ENCODE assay signal across 24 mouse cellular contexts in genomic region chr3:123583016-123583664, GRCm38 (mm10).
A peak's percentile ranks its signal among the peaks of the same experiment; 100 is the strongest.
DNase-seq lines count a peak whose midpoint lies in the region; ATAC-seq and TF ChIP-seq lines count a peak whose summit lies in the region.
"Had no signal": no experiment of that assay in that cellular context is flagged by ENCODE, and none has a peak within 500 bp of the region (broad histone marks: within the 10 kb centered on the region; RNA-seq: fewer than 3 reads in every experiment).

No protein-coding gene starts in this region.

- no peak overlapping the region for H3K4me2 ChIP-seq in heart, embryonic 12.5 days
- H3K4me2 ChIP-seq in liver, embryonic 12.5 days = no peak overlapping the region
- H3K4me2 ChIP-seq in liver, embryonic 16.5 days (ENCODE audit: low read depth, low read length) = no peak overlapping the region
- no peak overlapping the region for H3K4me2 ChIP-seq in midbrain, embryonic 15.5 days
- no peak overlapping the region for H3K4me2 ChIP-seq in hindbrain, postnatal 0 days (ENCODE audit: low read depth, low read length)
- H3K4me2 ChIP-seq: embryonic facial prominence, embryonic 15.5 days; heart, embryonic 13.5 days; hindbrain, embryonic 12.5 days had no signal

- H3K9ac ChIP-seq in heart, embryonic 12.5 days = no peak overlapping the region
- H3K9ac ChIP-seq in liver, embryonic 12.5 days = no peak overlapping the region
- H3K9ac ChIP-seq in liver, embryonic 16.5 days (ENCODE audit: low read depth, low read length) = no peak overlapping the region
- no peak overlapping the region for H3K9ac ChIP-seq in midbrain, embryonic 15.5 days
- no peak overlapping the region for H3K9ac ChIP-seq in hindbrain, postnatal 0 days (replicated peaks; ENCODE audit: low read length)
- H3K9ac ChIP-seq: embryonic facial prominence, embryonic 15.5 days; forebrain, postnatal 0 days; heart, embryonic 13.5 days; hindbrain, embryonic 12.5 days had no signal

- TF ChIP-seq CTCF in hindbrain, postnatal 0 days (IDR thresholded peaks at IDR 0.05; ENCODE audit: low read depth) = no peak

- no peak for DNase-seq in heart, postnatal 14 days
- no peak for DNase-seq in adrenal gland, postnatal 14 days
- no peak for DNase-seq in hindbrain, postnatal 0 days (ENCODE audit: low spot score)
- DNase-seq: adrenal gland, postnatal 25 days; B cell, adult 2 months; cerebellum, adult 2 months; cerebellum, postnatal 10 days; embryo, embryonic 11 days; forebrain, postnatal 0 days; gastrocnemius, adult 2 months; gastrocnemius, postnatal 25 days; heart, postnatal 4 days had no signal

- ATAC-seq in heart, embryonic 12.5 days (ENCODE audit: insufficient number of reproducible peaks, low FRiP score) = peak; percentile 33; the same call in 1 of the 2 replicates
- peak; percentile 92 for ATAC-seq in liver, embryonic 12.5 days
- peak; percentile 88 for ATAC-seq in liver, embryonic 16.5 days (ENCODE audit: low read depth)
- ATAC-seq in megakaryocyte-erythroid progenitor cell, adult 5-6 weeks (replicated peaks; ENCODE audit: low FRiP score, low TSS enrichment, poor library complexity, severe bottlenecking) = peak; percentile 96
- ATAC-seq in midbrain, embryonic 15.5 days (replicated peaks) = no peak
- no peak for ATAC-seq in hindbrain, postnatal 0 days
- ATAC-seq: activated CD4-positive, CD25-positive, alpha-beta regulatory T cell, adult 4 months; forebrain, postnatal 0 days; hindbrain, embryonic 16.5 days; Patski had no signal

- WGBS in heart, embryonic 12.5 days = 55% methylated on average over 5 of the region's 5 CpGs
- 57% methylated on average over 5 of the region's 5 CpGs for WGBS in liver, embryonic 12.5 days (ENCODE audit: insufficient replicate concordance)
- WGBS in liver, embryonic 16.5 days (ENCODE audit: insufficient replicate concordance) = 51% methylated on average over 5 of the region's 5 CpGs
- 87% methylated on average over 5 of the region's 5 CpGs for WGBS in midbrain, embryonic 15.5 days
- 81% methylated on average over 5 of the region's 5 CpGs for WGBS in hindbrain, postnatal 0 days

- H3K36me3 ChIP-seq in heart, embryonic 12.5 days = no peaks in the 10 kb centered on the region
- H3K36me3 ChIP-seq in liver, embryonic 12.5 days = no peaks in the 10 kb centered on the region
- no peaks in the 10 kb centered on the region for H3K36me3 ChIP-seq in liver, embryonic 16.5 days (ENCODE audit: control insufficient read depth, insufficient read depth)
- H3K36me3 ChIP-seq in midbrain, embryonic 15.5 days (replicated peaks) = no peaks in the 10 kb centered on the region
- no peaks in the 10 kb centered on the region for H3K36me3 ChIP-seq in hindbrain, postnatal 0 days (ENCODE audit: insufficient read depth, low read length)
- H3K36me3 ChIP-seq: embryonic facial prominence, embryonic 15.5 days; heart, embryonic 13.5 days; hindbrain, embryonic 12.5 days had no signal

- H3K4me3 ChIP-seq in heart, embryonic 12.5 days = no peak overlapping the region
- H3K4me3 ChIP-seq in liver, embryonic 12.5 days = no peak overlapping the region
- no peak overlapping the region for H3K4me3 ChIP-seq in liver, embryonic 16.5 days (ENCODE audit: low read depth, low read length)
- H3K4me3 ChIP-seq in midbrain, embryonic 15.5 days = no peak overlapping the region
- no peak overlapping the region for H3K4me3 ChIP-seq in hindbrain, postnatal 0 days (ENCODE audit: low read length)
- H3K4me3 ChIP-seq: embryonic facial prominence, embryonic 15.5 days; erythroblast, embryonic 14.5 days; gastrocnemius, adult 2 months; heart, embryonic 13.5 days; hindbrain, embryonic 12.5 days had no signal

- no peak overlapping the region for H3K27ac ChIP-seq in heart, embryonic 12.5 days (ENCODE audit: poor library complexity, severe bottlenecking)
- H3K27ac ChIP-seq in liver, embryonic 12.5 days = peak overlapping the region; percentile 48; the same call in 1 of the 2 replicates
- no peak overlapping the region for H3K27ac ChIP-seq in liver, embryonic 16.5 days (ENCODE audit: low read length)
- H3K27ac ChIP-seq in midbrain, embryonic 15.5 days = no peak overlapping the region
- no peak overlapping the region for H3K27ac ChIP-seq in hindbrain, postnatal 0 days
- H3K27ac ChIP-seq: embryonic facial prominence, embryonic 15.5 days; gastrocnemius, adult 2 months; heart, embryonic 13.5 days; hindbrain, embryonic 12.5 days had no signal

- intact Hi-C loops in heart, postnatal 14 days (cut with DNase I) = no loop called here

- H3K9me3 ChIP-seq in heart, embryonic 12.5 days (replicated peaks) = no peaks in the 10 kb centered on the region
- H3K9me3 ChIP-seq in liver, embryonic 12.5 days (replicated peaks) = no peaks in the 10 kb centered on the region
- H3K9me3 ChIP-seq in liver, embryonic 16.5 days (replicated peaks; ENCODE audit: control insufficient read depth, low read length) = no peaks in the 10 kb centered on the region
- H3K9me3 ChIP-seq in midbrain, embryonic 15.5 days = no peaks in the 10 kb centered on the region
- H3K9me3 ChIP-seq in hindbrain, postnatal 0 days (ENCODE audit: low read length) = no peaks in the 10 kb centered on the region
- H3K9me3 ChIP-seq: embryonic facial prominence, embryonic 15.5 days; heart, embryonic 13.5 days; hindbrain, embryonic 12.5 days had no signal

- 0 out of 2 replicates have a peak, but pooled peaks cover 8% of the 10 kb centered on the region for H3K4me1 ChIP-seq in heart, embryonic 12.5 days (replicated peaks)
- H3K4me1 ChIP-seq in liver, embryonic 12.5 days = peaks cover 13% of the 10 kb centered on the region
- peaks cover 3% of the 10 kb centered on the region; the same call in 1 of the 2 replicates for H3K4me1 ChIP-seq in liver, embryonic 16.5 days (ENCODE audit: control insufficient read depth, low read depth, low read length)
- no peaks in the 10 kb centered on the region for H3K4me1 ChIP-seq in midbrain, embryonic 15.5 days
- no peaks in the 10 kb centered on the region for H3K4me1 ChIP-seq in hindbrain, postnatal 0 days (ENCODE audit: insufficient read depth, low read length)
- H3K4me1 ChIP-seq: embryonic facial prominence, embryonic 15.5 days; heart, embryonic 13.5 days; hindbrain, embryonic 12.5 days had no signal

- no peaks in the 10 kb centered on the region for H3K27me3 ChIP-seq in heart, embryonic 12.5 days (replicated peaks)
- H3K27me3 ChIP-seq in liver, embryonic 12.5 days (replicated peaks) = no peaks in the 10 kb centered on the region
- no peaks in the 10 kb centered on the region for H3K27me3 ChIP-seq in liver, embryonic 16.5 days (ENCODE audit: control insufficient read depth, insufficient read depth, low read depth, low read length)
- H3K27me3 ChIP-seq in midbrain, embryonic 15.5 days (replicated peaks) = no peaks in the 10 kb centered on the region
- no peaks in the 10 kb centered on the region for H3K27me3 ChIP-seq in hindbrain, postnatal 0 days (ENCODE audit: insufficient read depth, low read length)
- H3K27me3 ChIP-seq: embryonic facial prominence, embryonic 15.5 days; heart, embryonic 13.5 days; hindbrain, embryonic 12.5 days; Patski had no signal

Comparison
In these comparisons a context has a peak if more than half of its experiments do, and no peak if none do; other contexts are left out.
1. ATAC-seq: peak in heart, embryonic 12.5 days (single experiment), liver, embryonic 12.5 days (single experiment), liver, embryonic 16.5 days (single experiment) and megakaryocyte-erythroid progenitor cell, adult 5-6 weeks (single experiment); none in midbrain, embryonic 15.5 days (single experiment) and hindbrain, postnatal 0 days (single experiment).